Mouse (Mus musculus): ENCODE data around the gene Frmpd3. TPM values are rescaled to one million over a fixed set of nuclear protein-coding genes. Genes with fewer than 3 reads are reported as not detected.

Frmpd3 gene
- polyA plus RNA-seq, 1 experiment, result 12.3 TPM

GRCm38 (mm10) chrX:140456751-140457491 is 114.9 kb downstream of the Frmpd3 start:
- TF ChIP-seq CTCF (IDR thresholded peaks at IDR 0.05; ENCODE audit: borderline replicate concordance, extremely low read depth, insufficient read depth, insufficient read length), result no peak
- TF ChIP-seq POLR2A (IDR thresholded peaks at IDR 0.05; ENCODE audit: borderline replicate concordance, extremely low read depth, insufficient read depth, insufficient read length, poor library complexity, severe bottlenecking), result no peak
- peak; percentile 53 for DNase-seq (ENCODE audit: low read depth)

- DNase-seq (ENCODE audit: low read depth), result peak; percentile 47
- TF ChIP-seq POLR2A (IDR thresholded peaks at IDR 0.05; ENCODE audit: borderline replicate concordance, extremely low read depth, insufficient read depth, insufficient read length, poor library complexity, severe bottlenecking) (no peak), CTCF (IDR thresholded peaks at IDR 0.05; ENCODE audit: borderline replicate concordance, extremely low read depth, insufficient read depth, insufficient read length) (no peak)
These were observed 115.4 kb downstream of the Frmpd3 start for GRCm38 (mm10) chrX:140457502-140457901.

- DNase-seq (ENCODE audit: low read depth), result no peak
- TF ChIP-seq CTCF (IDR thresholded peaks at IDR 0.05; ENCODE audit: borderline replicate concordance, extremely low read depth, insufficient read depth, insufficient read length) (no peak), POLR2A (IDR thresholded peaks at IDR 0.05; ENCODE audit: borderline replicate concordance, extremely low read depth, insufficient read depth, insufficient read length, poor library complexity, severe bottlenecking) (no peak)
These were observed 136.2 kb downstream of the Frmpd3 start for GRCm38 (mm10) chrX:140478231-140478630.

- peak; percentile 35 for DNase-seq (ENCODE audit: low read depth)
- TF ChIP-seq POLR2A (IDR thresholded peaks at IDR 0.05; ENCODE audit: borderline replicate concordance, extremely low read depth, insufficient read depth, insufficient read length, poor library complexity, severe bottlenecking) (no peak), CTCF (IDR thresholded peaks at IDR 0.05; ENCODE audit: borderline replicate concordance, extremely low read depth, insufficient read depth, insufficient read length) (peak; percentile 51; the same call in 1 of the 2 replicates)
These were observed 137.1 kb downstream of the Frmpd3 start for GRCm38 (mm10) chrX:140479171-140479570.

Other genes starting within 250 kb of the Frmpd3 start
- 33.1 and 41.8 TPM in 2 replicates for gene Prps1, start 114.3 kb downstream of the Frmpd3 start, polyA plus RNA-seq (2012; rRNA removed)